Mouse (Mus musculus): ENCODE data around the gene Naxd. TPM values are rescaled to one million over a fixed set of nuclear protein-coding genes. Genes with fewer than 3 reads are reported as not detected.

Naxd gene
- total RNA-seq, 2 experiments from 2014 or later, result 35.5 to 63.2 TPM

DNA sequence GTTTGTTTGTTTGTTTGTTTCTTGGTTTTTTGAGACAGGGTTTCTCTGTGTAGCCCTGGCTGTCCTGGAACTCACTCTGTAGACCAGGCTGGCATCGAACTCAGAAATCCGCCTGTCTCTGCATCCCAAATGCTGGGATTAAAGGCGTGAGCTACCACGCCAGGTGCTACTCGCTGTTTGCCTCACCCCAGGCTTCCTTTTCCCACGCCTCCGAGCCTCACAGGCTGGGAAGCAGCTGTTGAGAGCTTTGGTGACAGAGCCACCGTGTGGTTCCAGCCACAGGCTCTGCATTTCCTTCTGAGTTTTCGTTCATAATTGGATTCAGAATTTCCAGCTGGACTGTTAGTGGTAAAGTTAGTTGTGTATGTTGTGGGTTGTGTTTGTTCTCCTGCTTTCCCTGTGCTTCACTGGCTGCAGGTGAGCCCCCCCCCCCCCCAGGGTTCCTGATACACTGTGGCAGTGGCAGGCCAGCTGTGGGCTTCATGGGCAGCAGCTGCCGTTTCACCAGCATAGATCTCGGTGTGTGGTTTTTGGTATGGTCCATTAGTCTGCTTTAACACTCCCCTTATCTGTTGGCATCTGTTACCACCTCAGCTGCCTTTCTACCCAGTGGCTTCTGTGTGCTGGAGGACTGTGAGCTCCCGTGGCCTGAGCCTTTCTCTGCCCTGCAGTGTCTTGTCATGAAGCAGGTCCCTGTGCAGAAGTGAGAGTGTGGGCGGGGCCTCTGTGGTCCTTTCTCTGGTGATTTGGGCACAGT is 6.3 kb downstream of the Naxd start:
- peak; percentile 68 for ATAC-seq (replicated peaks; ENCODE audit: low FRiP score, low TSS enrichment, poor library complexity, severe bottlenecking)

DNA sequence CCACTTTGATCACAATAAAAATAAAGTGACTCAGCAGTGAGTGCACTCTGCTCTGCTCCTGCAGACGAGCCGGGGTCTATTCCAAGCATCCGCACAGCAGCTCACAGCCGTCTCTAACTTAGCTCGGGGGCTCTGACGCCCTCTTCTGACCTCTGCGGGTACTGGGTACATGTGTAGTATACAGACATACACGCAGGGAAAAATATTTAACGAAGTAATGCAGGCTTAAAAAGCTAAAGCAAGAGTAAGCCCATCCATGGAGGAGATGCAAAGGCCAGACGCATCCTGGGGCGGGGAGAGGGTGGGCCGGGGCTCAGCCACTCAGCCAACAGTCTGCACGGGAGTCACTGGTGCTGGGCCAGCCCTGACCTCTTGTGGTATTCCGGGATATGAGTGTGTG is 8.8 kb downstream of the Naxd start:
- no peak for ATAC-seq (replicated peaks; ENCODE audit: low FRiP score, low TSS enrichment, poor library complexity, severe bottlenecking)

DNA sequence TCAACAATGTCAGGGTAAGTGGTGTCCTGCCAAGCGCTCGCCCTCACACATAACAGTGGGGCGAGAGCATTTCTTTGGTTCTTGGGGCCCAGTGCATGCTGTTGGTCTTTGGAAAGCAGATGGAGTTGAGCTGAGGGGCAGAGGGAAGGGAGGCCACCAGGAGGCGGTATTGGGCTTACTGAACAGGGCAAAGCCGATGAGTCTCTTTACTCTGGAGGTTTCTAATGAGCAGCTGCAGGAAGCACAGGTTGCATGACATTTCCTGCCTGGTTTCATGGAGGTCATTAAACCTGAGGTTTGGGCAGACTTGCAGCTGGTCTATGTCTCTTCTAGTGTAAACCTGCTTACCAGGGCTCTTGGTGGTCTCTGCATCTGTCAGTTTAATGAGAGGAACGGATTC is 9.5 kb downstream of the Naxd start:
- peak; percentile 68 for ATAC-seq (replicated peaks; ENCODE audit: low FRiP score, low TSS enrichment, poor library complexity, severe bottlenecking)

DNA sequence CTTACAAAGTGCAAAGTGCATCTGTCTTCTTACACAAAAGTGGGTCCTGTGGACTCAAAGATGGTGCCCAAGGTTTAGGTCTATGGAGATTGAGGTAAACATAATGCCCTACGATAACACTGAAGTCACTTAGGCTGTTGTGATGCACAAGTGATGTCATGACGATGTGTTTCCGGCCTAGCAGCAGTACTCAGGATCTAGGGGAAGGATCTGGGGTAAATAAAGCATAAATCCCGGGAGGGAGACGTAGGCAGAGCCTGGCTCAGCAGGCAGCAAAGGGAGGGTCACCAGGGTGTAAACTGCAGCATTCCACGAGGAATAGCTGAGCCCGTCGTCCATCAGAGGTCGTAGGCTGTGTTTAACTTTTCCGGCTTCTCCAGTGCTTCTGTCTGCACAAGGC is 11.6 kb downstream of the Naxd start:
- no peak for ATAC-seq (replicated peaks; ENCODE audit: low FRiP score, low TSS enrichment, poor library complexity, severe bottlenecking)

DNA sequence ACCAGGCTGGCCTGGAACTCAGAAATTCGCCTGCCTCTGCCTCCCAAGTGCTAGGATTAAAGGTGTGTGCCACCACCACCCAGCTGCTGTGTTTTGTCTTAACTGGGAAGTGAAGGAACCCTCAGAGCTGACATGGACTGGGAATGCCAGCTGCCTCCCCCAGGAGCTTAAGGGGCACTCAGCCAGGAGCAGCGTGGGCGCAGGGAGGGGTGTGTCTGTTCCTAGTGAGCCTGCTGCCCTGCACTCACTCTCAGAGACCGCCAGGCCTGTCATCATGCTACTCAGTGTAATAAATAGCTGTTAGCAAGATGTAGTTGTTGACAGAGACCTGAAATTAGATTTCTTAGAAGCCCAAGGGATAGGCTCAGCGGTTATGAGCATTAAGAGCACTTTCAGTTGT is 13.7 kb downstream of the Naxd start:
- ATAC-seq (replicated peaks; ENCODE audit: low FRiP score, low TSS enrichment, poor library complexity, severe bottlenecking), result no peak

DNA sequence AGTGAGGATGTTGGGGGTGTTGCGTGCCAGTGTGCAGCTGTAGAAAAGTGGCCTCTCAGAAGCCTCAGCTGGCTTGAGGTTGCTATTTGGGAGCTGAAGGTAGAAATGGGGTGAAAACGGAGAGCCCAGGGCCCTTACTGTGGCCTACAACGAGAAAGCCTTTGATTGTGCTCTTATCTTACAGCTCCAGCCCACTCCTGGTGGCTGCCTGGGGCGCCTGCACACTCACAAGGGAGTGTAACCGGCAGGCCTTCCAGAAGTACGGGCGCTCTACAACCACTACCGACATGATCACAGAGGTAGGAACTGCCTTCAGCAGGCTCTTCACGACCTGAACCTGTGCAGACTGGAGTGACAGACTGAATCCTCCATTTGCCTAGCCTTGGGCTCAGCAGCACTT is 15.4 kb downstream of the Naxd start:
- peak; percentile 92 for ATAC-seq (replicated peaks; ENCODE audit: low FRiP score, low TSS enrichment, poor library complexity, severe bottlenecking)

DNA sequence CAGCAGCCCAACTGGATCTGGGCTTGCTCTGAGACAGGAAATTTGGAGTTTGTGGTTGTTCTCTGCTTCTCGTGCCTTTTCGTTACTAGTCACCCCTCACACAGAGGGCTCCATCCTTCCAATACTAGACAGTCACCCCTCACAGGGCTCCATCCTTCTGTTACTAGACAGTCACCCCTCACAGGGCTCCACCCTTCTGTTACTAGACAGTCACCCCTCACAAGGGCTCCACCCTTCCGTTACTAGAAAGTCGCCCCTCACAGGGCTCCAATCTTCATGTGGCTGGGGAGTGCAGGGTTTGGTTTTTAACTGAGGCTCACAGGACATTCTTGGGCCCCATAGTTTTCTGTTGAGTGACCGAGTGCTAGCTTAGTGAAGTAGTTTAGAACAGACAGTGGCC is 15.9 kb downstream of the Naxd start:
- ATAC-seq (replicated peaks; ENCODE audit: low FRiP score, low TSS enrichment, poor library complexity, severe bottlenecking), result no peak

DNA sequence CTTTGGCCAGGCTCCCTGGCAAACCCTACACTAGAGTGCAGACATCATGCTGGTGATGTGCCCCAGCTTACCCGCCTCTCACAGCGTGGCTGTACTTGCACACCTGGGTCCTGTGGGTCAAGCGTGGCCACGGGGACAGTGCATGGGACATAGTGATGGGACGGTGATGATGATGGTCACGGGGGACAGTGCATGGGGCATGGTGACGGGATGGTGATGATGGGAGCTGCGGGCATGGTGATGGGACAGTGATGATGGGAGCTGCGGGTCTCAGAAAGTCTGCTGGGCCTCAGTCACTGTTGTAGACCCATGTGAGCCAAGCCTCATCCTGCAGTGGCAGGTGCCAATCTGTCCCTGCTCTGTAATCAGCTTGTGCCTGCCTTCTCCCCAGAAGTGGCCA is 19.0 kb downstream of the Naxd start:
- no peak for ATAC-seq (replicated peaks; ENCODE audit: low FRiP score, low TSS enrichment, poor library complexity, severe bottlenecking)

DNA sequence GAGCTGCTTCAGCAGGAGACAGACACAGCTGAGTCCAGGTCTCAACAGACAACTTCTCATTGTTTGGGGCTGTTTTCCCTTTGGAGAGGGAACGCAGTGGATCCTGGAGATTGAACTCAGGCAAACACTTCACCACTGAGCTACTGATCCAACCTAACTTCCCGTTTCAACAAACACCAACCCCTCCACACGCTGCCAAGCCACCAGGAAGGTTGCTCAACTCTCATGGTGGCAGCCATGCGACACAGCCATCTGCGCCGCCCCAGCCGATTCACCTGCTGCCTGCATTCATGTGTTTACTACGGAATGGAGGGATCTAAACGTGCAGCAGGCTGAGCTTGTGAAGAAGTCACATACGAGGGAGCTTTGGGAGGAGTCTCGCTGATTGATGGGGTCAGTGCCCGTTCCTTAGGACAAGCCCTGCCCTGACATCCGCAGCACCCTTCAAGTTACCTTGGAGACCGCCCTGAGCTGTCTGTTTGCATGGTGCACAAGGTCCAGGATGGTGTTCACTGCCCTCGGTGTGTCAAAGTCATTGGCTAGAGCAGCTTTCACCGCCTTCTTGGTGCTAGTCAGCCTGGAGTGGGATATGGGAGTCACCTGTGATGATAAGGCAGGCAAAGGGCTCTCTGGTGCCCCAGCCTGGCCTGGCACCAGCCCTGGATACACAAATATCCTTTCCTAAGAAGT is 20.2 kb downstream of the Naxd start:
- no peak for ATAC-seq (replicated peaks; ENCODE audit: low FRiP score, low TSS enrichment, poor library complexity, severe bottlenecking)

DNA sequence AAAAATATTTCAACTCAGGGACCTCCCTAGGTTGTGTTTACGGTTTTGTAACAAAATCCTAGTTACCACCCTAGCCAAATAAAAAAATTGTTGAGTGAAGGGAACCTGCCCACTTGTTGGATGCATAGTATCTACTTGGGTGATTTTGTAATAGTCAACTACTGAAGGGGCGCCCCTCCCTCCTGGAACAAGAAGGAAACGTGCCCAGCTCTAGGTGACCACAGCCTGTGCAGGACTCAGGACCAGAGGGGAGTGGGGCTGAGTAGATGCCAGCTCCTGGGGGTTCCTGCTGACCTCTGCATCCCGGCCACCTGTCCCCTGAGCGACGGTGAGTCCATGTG is 20.7 kb downstream of the Naxd start:
- ATAC-seq (replicated peaks; ENCODE audit: low FRiP score, low TSS enrichment, poor library complexity, severe bottlenecking), result no peak

DNA sequence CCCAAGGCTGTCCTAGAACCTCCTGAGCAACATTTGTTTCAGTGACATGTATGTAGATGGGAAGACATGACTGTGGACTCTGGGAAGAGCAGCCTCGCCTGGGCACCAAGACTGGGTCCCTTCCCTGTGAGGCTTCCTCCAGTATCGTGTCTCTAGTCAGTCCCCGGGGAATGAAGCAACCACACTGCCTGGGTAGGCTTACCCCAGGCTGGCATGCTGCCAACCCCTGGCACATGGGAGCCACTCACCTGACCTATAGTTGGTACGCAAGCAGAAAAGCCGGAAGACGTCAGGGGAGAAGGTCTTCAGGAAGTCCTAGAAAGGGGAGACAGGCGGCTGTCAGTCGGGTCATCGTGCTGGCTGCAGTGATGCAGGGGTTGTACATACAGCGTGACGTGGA is 21.4 kb downstream of the Naxd start:
- ATAC-seq (replicated peaks; ENCODE audit: low FRiP score, low TSS enrichment, poor library complexity, severe bottlenecking), result no peak

DNA sequence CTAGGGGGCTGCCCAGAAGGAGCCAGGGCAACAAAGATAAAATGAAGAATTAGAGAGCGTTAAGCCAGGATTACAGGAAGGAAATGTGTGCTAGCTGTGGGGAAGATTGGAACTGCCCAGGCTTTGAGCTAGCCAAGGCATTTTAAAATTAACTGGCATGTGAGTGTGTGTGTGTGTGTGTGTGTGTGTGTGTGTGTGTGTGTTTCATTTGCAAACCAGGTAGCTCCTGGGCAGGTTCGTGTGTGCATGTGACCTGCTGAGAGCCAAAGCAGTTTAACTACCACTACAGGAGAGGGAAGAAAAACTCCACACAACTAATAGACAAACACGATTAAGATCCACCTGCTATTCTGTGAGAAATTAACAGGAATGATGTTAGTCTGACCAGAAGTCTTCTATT is 26.0 kb downstream of the Naxd start:
- no peak for ATAC-seq (replicated peaks; ENCODE audit: low FRiP score, low TSS enrichment, poor library complexity, severe bottlenecking)

DNA sequence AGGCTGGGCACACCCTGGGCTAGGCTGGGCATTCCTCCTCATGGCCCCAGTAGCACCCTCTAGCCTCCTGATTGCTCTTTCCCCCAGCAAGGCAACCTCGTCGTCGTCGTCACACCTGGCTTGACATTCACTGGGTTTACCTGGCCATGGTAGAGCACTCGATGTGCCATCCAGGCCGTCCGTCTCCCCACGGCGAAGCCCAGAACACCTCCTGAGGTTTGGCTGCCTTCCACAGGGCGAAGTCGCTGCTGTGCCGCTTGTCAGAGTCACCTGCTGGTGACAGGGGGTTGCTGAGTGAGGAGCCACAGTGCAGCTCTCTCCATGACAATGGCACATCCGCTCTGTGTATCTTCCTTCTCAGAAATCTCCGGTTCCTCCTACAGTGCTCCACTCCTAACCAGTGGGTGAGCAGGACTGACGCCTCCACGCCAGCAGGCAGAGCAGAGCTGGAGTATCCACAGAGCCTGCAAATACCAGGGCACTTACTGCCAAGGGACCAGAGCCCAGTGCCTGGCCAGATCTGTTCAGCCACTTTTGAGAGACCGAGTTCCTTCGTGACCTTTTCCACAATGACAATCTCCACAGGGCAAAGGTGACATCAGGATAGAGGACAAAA is 33.0 kb downstream of the Naxd start:
- peak; percentile 14; the same call in 1 of the 2 replicates for ATAC-seq (replicated peaks; ENCODE audit: low FRiP score, low TSS enrichment, poor library complexity, severe bottlenecking)

DNA sequence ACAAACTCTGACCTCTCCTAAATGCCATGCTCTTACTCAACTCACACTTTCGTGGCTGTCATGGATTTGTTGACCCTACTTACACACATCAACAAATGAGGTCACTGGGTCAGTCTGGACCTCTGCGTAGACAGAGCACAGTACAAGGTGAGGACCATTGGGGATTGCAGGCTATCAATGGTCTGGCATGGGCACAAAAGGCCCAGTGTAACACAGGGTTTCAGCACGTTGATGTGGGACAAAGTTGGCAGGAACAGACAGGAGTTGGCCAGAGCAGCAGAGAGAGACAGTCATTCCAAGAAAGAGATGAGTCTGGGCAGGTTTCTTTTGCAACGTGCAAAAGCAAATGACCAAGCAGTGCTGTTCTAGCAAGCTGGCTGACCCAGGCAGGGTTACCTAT is 33.5 kb downstream of the Naxd start:
- no peak for ATAC-seq (replicated peaks; ENCODE audit: low FRiP score, low TSS enrichment, poor library complexity, severe bottlenecking)

DNA sequence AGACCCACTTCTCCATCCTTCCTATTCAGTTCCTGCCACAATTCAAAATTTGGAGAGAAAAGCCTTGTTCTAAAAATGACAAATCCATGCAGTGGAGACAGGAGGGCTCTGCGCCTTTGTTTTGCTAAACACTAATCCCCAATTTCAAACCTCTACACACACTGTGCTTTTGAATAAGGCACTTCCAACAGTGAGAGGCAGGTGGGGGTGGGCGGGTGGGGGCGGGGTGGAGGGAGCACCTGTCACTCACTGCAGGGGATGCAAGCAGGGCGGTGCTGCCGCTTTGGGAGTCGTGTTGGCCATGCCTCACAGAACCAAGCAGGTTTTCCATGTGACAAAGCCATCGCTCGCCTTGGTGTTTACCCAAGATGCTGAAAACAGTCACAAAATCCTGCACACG is 37.2 kb downstream of the Naxd start:
- no peak for ATAC-seq (replicated peaks; ENCODE audit: low FRiP score, low TSS enrichment, poor library complexity, severe bottlenecking)

DNA sequence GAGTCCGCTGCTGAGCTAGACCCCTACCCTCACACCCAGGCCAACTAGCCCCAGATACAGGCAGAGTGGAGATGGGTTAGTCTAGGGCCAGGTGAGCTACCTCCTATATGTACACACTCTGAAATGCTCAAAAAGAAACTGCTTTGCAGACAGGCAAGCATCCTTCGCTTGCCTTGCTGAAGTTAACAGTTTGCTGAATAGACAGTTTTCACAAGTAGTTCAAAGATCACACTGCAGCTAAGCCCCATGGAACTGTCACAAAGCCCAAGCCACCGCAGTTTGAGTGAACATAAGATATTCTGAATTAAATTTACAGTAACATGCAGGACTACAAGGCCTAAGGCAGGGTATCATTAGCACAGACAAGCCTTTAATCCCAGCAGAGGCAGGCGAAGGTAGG is 41.7 kb downstream of the Naxd start:
- no peak for ATAC-seq (replicated peaks; ENCODE audit: low FRiP score, low TSS enrichment, poor library complexity, severe bottlenecking)

DNA sequence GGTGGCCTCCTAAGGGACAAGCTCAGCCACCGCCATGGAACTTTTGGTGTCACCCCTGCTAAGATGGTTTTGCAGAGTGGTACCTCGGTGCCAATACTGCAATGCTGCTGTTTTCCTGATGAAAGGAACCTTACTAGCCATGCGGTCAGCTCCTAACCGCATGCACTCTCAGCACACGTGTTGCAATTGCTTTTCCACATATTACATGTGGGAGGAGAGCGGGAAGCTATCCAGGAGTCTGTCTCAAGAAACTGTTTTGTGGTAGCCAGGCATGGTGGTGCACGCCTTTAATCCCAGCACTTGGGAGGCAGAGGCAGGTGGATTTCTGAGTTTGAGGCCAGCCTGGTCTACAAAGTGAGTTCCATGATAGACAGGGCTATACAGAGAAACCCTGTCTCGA is 42.9 kb downstream of the Naxd start:
- ATAC-seq (replicated peaks; ENCODE audit: low FRiP score, low TSS enrichment, poor library complexity, severe bottlenecking), result no peak

DNA sequence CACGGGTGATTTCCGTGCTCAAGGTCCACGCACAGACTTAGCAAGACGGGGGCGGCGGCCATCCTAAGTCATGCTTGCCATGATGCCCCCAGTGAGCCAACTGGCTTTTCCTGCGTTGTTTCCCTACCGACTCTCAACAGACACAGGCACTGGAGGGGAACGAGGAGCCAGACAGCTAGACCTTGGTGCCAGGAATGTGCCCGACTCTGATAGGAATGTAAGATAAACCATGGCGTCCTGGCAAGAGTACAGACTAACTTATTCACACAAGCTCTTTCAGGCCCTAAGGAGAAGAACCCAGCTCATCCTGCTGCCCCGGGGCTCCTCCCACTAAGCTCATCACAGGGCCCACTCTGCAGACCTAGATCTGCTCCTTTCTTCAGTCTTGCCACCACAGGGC is 44.7 kb downstream of the Naxd start:
- ATAC-seq (replicated peaks; ENCODE audit: low FRiP score, low TSS enrichment, poor library complexity, severe bottlenecking), result no peak

DNA sequence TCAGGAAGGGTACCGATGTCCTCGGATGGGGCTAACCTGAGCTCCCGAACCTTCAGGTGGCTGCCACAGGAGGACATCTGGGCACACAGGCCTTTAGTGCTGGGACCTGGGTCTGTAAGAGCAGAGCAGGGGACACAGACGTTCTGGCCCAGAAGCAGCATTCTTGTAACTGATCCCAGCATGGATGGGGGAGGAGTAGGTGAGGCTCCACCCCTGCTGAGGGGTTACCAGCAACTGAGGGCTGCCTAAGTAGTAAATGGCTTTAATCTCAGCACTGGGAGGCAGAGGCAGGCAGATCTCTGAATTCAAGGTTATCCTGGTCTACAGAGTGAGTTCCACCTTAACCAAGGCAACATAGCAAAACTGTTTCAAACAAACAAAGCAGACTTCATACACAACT is 45.6 kb downstream of the Naxd start:
- no peak for ATAC-seq (replicated peaks; ENCODE audit: low FRiP score, low TSS enrichment, poor library complexity, severe bottlenecking)

DNA sequence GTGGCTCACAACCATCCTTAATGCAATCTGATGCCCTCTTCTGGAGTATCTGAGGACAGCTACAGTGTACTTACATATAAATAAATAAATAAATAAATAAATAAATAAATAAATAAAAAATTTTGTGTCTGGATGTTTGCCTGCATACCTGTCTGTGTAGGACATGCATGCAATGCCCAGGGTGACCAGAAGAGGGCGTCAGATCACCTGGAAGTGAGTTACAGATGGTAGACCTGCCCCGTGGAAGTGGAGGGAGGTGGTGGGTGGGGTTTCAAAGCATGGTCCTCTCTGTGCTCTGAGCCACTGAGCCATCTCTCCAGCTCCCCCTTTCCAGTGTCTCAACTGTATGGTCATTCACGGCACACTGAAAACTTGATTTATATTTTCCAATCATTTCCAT is 47.1 kb downstream of the Naxd start:
- no peak for ATAC-seq (replicated peaks; ENCODE audit: low FRiP score, low TSS enrichment, poor library complexity, severe bottlenecking)

DNA sequence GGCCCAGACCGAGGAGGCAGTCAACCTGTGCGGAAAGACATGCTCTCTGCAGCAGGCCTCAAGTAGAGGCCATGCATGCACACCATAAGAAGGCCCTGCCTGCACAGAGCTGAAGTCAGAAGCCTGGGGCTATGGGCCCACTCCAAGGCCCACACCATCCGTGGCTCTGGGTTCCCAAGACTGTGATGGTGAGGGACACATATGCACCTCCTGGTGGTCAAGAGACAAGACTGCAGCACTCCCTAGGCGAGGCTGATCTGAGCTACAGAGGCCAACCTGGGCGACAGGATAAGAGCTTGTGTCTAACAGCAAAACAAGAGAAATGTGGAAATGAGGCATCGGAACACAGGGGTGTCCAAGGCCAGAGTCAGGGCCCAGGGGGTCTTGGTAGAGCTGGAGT is 49.8 kb downstream of the Naxd start:
- ATAC-seq (replicated peaks; ENCODE audit: low FRiP score, low TSS enrichment, poor library complexity, severe bottlenecking), result peak; percentile 62
